Mouse (Mus musculus): ENCODE data around the gene Nt5c3b. TPM values are rescaled to one million over a fixed set of nuclear protein-coding genes. Genes with fewer than 3 reads are reported as not detected.

Gene Nt5c3b
- polyA plus RNA-seq, 1 experiment from 2014 or later = 90.2 TPM

DNA sequence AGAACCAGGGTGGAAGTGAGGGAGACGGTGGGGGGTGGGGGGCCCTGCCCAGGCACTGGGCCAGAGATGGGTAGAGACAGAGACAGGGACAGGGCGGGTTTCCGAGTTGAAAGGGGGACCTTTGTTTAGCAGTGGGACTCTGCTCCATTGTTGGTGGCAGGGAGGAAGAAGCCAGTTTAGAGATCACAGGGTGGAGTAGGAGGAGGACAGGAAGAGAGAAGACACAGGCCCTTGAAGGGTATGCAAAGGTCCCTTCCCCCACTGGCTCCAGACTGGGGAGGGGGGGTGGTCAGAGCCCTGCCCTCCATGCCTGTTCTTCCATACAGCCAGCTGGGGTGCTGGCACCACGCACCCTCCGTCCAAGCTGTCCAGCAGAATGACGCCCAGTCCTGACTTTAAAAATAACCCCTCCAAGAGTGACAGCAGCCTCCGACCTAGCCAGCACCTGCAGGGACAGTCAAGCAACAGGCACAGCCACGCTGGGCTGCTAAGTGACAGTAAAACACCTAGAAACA lies 51.6 kb downstream of the Nt5c3b start:
- peak overlapping the region; percentile 9; the same call in 1 of the 2 replicates for H3K4me3 ChIP-seq
- peak overlapping the region; percentile 32 for H3K9ac ChIP-seq
- 20% methylated on average over 8 of the region's 8 CpGs for WGBS
- peaks cover 13% of the 10 kb centered on the region for H3K36me3 ChIP-seq
- H3K4me2 ChIP-seq = peak overlapping the region; percentile 48
- H3K4me1 ChIP-seq (replicated peaks) = peaks cover 90% of the 10 kb centered on the region
- no peaks in the 10 kb centered on the region for H3K27me3 ChIP-seq
- peak; percentile 20; the same call in 1 of the 2 replicates for ATAC-seq (replicated peaks; ENCODE audit: insufficient number of reproducible peaks, insufficient read depth, low FRiP score, low read depth)
- H3K9me3 ChIP-seq (replicated peaks) = no peaks in the 10 kb centered on the region
- H3K27ac ChIP-seq = peak overlapping the region; percentile 88

DNA sequence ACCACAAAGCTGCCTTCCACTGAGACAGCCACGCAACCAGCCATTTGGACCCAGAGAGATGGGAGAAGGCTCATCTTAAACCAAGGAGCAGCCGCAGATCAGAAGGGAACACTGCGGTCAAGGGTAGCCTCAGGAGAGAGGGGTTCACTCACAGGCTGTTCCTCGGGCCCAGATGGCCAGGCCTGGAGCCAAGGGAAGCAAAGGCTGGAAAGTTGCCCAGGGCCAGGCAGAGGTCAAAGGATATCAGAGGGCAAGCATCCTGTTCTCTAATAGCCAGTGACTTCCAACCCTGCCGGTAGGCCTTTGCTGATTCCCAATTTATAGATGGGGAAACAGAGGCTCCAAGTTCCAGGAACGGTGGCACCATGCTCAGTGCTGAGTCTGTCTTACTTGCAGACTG lies 53.0 kb downstream of the Nt5c3b start:
- Histone ChIP-seq H3K4me3 (peak overlapping the region; percentile 5), H3K9me3 (replicated peaks) (no peaks in the 10 kb centered on the region), H3K27ac (peak overlapping the region; percentile 88), H3K27me3 (no peaks in the 10 kb centered on the region), H3K9ac (peak overlapping the region; percentile 19; the same call in 1 of the 2 replicates), H3K4me2 (peak overlapping the region; percentile 52), H3K36me3 (peaks cover 27% of the 10 kb centered on the region), H3K4me1 (replicated peaks) (peaks cover 76% of the 10 kb centered on the region)
- WGBS = 43% methylated on average over 6 of the region's 6 CpGs
- ATAC-seq (replicated peaks; ENCODE audit: insufficient number of reproducible peaks, insufficient read depth, low FRiP score, low read depth) = no peak

DNA sequence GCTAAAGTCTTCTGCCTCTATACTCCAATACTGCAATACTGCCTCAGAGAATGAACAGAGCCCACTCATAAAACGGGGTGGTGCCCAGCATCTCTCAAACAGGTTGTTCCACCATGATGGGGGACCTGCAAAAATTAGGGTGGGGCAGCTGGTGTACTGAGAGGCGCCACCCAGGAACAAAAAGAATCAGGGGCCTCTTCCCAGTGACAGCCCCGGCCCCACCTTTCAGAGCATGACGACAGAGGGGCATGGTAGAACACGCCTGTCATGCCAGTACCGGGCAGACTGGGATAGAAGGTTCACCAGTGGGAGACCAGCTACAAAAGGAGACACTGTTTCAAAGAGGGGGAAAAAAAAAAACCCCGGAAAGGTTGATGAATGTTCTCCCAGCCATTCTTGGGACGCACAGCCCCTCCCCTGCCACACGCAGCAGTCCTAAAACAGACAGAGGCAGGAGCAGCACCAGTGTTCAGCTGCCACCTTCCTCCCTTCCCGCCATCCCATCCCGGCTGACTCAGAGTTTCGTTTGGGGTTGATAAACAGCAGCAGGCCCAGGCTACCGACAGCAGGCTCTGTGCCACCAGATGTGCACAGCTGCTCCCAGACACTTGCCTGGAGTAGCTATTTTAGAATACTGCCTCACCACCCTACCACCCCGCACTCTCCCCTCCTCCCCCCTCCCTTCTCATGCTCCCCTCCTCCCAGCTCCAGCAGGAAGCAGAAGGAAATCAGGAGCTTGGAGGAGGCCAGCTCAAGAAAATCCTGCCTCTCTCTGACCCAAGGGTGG lies 53.8 kb downstream of the Nt5c3b start:
- H3K4me3 ChIP-seq = peak overlapping the region; percentile 5; the same call in 1 of the 2 replicates
- 23% methylated on average over 14 of the region's 14 CpGs for WGBS
- ATAC-seq (replicated peaks; ENCODE audit: insufficient number of reproducible peaks, insufficient read depth, low FRiP score, low read depth) = peak; percentile 69
- H3K27me3 ChIP-seq = no peaks in the 10 kb centered on the region
- H3K9ac ChIP-seq = peak overlapping the region; percentile 31; the same call in 1 of the 2 replicates
- peak overlapping the region; percentile 52 for H3K4me2 ChIP-seq
- H3K9me3 ChIP-seq (replicated peaks) = no peaks in the 10 kb centered on the region
- H3K27ac ChIP-seq = peak overlapping the region; percentile 88
- peaks cover 35% of the 10 kb centered on the region for H3K36me3 ChIP-seq
- H3K4me1 ChIP-seq (replicated peaks) = peaks cover 67% of the 10 kb centered on the region

DNA sequence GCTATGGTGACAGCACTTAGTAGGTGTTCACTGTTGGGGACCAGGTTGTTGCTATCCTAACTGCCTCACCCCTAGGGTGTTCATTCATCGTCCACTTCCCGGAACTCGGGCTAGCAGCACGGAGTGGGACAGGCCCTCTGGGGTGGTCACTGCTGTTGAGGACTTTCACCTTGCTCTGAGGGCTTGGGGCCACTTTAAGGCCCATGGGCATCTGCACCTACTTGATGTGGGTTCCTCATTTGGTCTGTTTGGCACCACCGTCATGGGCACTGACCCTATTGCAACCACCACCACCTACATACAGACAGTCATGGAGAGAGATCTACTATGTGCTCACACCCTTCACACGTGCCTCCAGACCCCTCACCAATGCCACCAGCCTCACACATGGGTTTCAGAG lies 54.5 kb downstream of the Nt5c3b start:
- no peaks in the 10 kb centered on the region for H3K9me3 ChIP-seq (replicated peaks)
- peak overlapping the region; percentile 88 for H3K27ac ChIP-seq
- H3K36me3 ChIP-seq = peaks cover 41% of the 10 kb centered on the region
- no peak overlapping the region; the same call in 1 of the 2 replicates for H3K4me3 ChIP-seq
- H3K4me1 ChIP-seq (replicated peaks) = peaks cover 61% of the 10 kb centered on the region
- WGBS = 84% methylated on average over 6 of the region's 6 CpGs
- no peak overlapping the region for H3K9ac ChIP-seq
- H3K4me2 ChIP-seq = 0 out of 2 replicates have a peak overlapping the region, but pooled peaks have one; percentile 52
- ATAC-seq (replicated peaks; ENCODE audit: insufficient number of reproducible peaks, insufficient read depth, low FRiP score, low read depth) = no peak
- no peaks in the 10 kb centered on the region for H3K27me3 ChIP-seq

DNA sequence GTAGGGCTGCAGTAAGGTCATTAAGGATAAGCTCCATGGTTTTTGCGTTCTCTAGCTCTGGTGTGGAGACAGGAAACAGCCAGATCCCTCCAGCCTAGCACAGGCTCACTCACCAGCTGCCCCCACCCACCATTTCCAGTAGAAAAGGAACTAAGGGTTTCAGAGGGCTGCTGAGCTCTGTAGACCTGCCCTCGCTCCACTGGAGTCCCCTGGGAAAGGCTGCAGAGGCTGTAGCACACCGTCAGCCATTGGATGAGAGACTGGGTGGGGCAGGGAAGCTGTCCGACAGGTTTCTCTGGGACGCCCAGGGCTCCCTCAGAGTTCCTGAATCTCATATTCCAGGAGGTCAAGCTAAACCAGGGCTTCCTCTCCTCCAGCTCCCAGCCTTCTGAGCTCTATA lies 55.0 kb downstream of the Nt5c3b start:
- H3K4me2 ChIP-seq = no peak overlapping the region
- no peak for ATAC-seq (replicated peaks; ENCODE audit: insufficient number of reproducible peaks, insufficient read depth, low FRiP score, low read depth)
- peak overlapping the region; percentile 88 for H3K27ac ChIP-seq
- H3K4me1 ChIP-seq (replicated peaks) = peaks cover 56% of the 10 kb centered on the region
- 53% methylated on average over 5 of the region's 5 CpGs for WGBS
- no peaks in the 10 kb centered on the region for H3K9me3 ChIP-seq (replicated peaks)
- peaks cover 45% of the 10 kb centered on the region for H3K36me3 ChIP-seq
- no peak overlapping the region for H3K4me3 ChIP-seq
- no peak overlapping the region for H3K9ac ChIP-seq
- H3K27me3 ChIP-seq = no peaks in the 10 kb centered on the region

DNA sequence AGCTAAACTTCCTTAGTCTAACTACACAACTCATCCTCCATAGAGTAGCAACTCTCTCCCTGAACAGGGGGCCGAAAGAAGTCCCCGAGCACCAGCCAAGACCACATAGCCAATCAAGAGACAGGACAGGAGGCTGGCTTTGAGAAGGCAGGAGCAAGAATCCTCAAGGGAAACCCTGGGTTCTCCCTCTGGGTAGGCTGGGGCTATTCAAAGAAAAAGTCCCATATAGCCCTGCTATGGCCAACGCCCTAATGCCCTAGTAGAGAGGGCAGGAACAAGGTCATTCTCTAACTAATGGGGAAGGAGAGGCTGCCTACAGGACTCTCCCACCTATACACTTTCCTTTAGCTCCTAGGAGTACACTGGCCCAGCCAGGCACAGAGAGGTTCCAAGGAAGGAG lies 56.6 kb downstream of the Nt5c3b start:
- H3K9ac ChIP-seq = no peak overlapping the region
- no peaks in the 10 kb centered on the region for H3K9me3 ChIP-seq (replicated peaks)
- H3K4me2 ChIP-seq = no peak overlapping the region
- H3K27ac ChIP-seq = no peak overlapping the region
- peaks cover 61% of the 10 kb centered on the region for H3K36me3 ChIP-seq
- peaks cover 41% of the 10 kb centered on the region for H3K4me1 ChIP-seq (replicated peaks)
- 85% methylated on average over 3 of the region's 3 CpGs for WGBS
- no peaks in the 10 kb centered on the region for H3K27me3 ChIP-seq
- no peak for ATAC-seq (replicated peaks; ENCODE audit: insufficient number of reproducible peaks, insufficient read depth, low FRiP score, low read depth)
- no peak overlapping the region for H3K4me3 ChIP-seq

DNA sequence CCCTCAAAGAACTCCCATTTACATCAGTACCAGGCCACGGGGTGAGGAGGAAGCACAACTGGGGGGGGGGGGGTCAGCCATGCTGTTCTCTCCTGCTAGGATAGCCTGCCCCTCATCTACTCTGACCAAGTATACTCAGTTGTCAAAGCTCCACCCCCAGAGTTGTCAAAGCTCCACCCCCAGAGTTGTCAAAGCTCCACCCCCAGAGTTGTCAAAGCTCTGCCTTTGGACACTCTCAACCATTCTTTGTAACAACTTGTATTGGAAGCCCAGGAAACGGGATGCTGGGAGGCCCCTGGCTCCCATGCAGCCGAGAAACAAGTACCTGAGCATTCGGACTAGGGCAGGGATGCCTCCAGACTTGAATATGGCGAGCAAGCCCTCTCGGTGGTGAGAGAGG lies 58.9 kb downstream of the Nt5c3b start:
- Histone ChIP-seq H3K27me3 (no peaks in the 10 kb centered on the region), H3K4me2 (no peak overlapping the region), H3K36me3 (peaks cover 82% of the 10 kb centered on the region), H3K9ac (no peak overlapping the region), H3K9me3 (replicated peaks) (no peaks in the 10 kb centered on the region), H3K4me3 (no peak overlapping the region), H3K27ac (no peak overlapping the region), H3K4me1 (replicated peaks) (peaks cover 17% of the 10 kb centered on the region)
- WGBS = 83% methylated on average over 6 of the region's 6 CpGs
- ATAC-seq (replicated peaks; ENCODE audit: insufficient number of reproducible peaks, insufficient read depth, low FRiP score, low read depth) = no peak

DNA sequence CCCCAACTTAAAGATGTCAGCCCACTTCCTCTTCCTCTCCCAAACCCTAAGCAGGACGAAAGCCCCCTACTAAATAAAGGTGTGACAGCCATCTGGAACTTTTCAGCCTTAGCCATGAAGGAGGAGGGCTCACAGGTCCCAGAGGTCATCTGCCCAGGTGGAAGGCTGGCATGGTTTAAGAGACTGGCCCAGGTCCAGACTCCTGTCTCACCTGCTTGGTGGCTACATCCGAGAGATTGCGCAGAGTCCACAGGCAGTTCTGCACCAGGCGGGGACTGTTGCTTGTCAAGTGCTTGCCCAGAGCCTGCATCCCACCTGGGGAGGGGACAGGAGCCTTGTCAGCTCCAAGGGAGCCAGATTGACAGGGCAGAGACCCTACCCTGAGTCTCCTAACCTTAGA lies 62.3 kb downstream of the Nt5c3b start:
- Histone ChIP-seq H3K9me3 (replicated peaks) (no peaks in the 10 kb centered on the region), H3K27ac (no peak overlapping the region), H3K4me1 (replicated peaks) (no peaks in the 10 kb centered on the region), H3K4me2 (no peak overlapping the region), H3K4me3 (no peak overlapping the region), H3K36me3 (peaks cover 92% of the 10 kb centered on the region), H3K9ac (no peak overlapping the region), H3K27me3 (no peaks in the 10 kb centered on the region)
- 80% methylated on average over 4 of the region's 4 CpGs for WGBS
- no peak for ATAC-seq (replicated peaks; ENCODE audit: insufficient number of reproducible peaks, insufficient read depth, low FRiP score, low read depth)

DNA sequence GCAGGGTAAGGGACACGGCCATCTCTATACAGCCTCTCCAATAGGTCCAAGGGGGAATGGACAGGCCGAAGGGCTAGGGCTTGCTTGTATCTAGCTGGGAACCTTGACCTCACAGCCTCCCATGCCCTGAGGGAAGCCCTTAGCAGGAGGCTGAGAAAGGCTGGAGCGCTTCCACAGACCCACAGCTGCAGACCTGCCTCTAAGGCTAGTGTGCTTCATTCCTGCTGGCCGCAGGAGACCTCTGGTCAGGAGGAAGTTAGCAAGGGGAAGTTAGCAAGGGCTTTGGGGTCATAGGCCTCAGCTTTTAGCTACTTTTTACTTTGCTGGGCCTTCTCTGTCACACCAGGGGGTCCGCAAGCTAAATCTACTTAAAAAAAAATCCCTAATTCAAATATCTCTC lies 63.2 kb downstream of the Nt5c3b start:
- Histone ChIP-seq H3K27me3 (no peaks in the 10 kb centered on the region), H3K4me1 (replicated peaks) (no peaks in the 10 kb centered on the region), H3K4me2 (no peak overlapping the region), H3K9ac (no peak overlapping the region), H3K4me3 (no peak overlapping the region), H3K27ac (no peak overlapping the region), H3K36me3 (peaks cover 92% of the 10 kb centered on the region), H3K9me3 (replicated peaks) (no peaks in the 10 kb centered on the region)
- 87% methylated on average over 5 of the region's 5 CpGs for WGBS
- ATAC-seq (replicated peaks; ENCODE audit: insufficient number of reproducible peaks, insufficient read depth, low FRiP score, low read depth) = no peak

DNA sequence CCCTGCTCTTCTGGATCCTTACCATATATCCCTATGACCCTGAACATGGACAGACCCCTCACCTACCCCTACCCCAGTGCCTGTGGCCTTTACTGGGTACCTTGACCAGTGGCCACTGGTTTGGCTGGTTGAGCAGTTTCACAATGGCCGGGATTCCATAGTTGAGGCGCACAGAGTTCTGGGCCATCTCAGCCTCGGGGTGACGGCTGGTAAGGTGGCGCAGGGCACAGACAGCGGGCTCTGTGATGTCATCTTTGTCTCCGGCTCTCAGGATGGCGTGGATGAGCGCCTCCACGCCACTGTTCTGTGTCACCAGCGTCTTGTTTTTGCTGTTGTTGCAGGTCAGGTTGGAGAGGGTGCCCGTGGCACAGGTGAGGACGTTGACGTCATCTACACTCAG lies 63.6 kb downstream of the Nt5c3b start:
- ATAC-seq (replicated peaks; ENCODE audit: insufficient number of reproducible peaks, insufficient read depth, low FRiP score, low read depth) = no peak
- peaks cover 92% of the 10 kb centered on the region for H3K36me3 ChIP-seq
- no peaks in the 10 kb centered on the region for H3K4me1 ChIP-seq (replicated peaks)
- 91% methylated on average over 14 of the region's 14 CpGs for WGBS
- no peak overlapping the region for H3K9ac ChIP-seq
- H3K9me3 ChIP-seq (replicated peaks) = no peaks in the 10 kb centered on the region
- H3K4me2 ChIP-seq = no peak overlapping the region
- no peak overlapping the region for H3K27ac ChIP-seq
- H3K4me3 ChIP-seq = no peak overlapping the region
- H3K27me3 ChIP-seq = no peaks in the 10 kb centered on the region

DNA sequence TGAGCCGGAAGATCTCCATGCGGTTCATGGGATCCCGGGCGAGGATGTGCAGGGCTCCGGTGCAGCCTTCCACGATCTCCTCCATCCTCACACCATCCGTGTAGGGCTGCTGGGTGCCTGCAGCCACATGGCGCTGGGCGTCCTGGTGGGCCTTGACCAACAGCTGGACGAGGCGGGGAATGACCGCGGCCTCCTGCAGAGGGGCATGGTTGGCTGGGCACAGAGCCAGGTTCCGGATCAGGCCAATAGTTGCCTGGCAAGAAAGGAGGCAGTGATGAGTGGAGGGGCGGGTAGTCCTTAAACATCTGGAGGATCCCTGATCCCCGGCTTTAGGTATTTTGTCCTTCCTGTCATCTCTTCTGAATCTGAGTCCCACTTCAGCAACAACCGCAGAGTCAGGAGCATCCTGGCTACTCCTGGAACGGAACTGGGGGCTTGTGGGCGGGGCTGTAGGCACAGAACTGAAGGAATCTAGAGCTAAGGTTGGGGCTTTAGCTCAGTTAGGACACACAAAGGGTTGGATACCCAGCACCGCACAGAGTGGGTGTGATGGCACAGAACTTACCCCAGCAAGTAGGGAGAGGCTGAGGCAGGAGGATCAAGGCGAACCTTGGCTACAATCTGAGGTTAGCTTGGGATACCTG lies 64.7 kb downstream of the Nt5c3b start:
- ATAC-seq (replicated peaks; ENCODE audit: insufficient number of reproducible peaks, insufficient read depth, low FRiP score, low read depth) = no peak
- Histone ChIP-seq H3K36me3 (peaks cover 93% of the 10 kb centered on the region), H3K4me3 (no peak overlapping the region), H3K9ac (no peak overlapping the region), H3K4me1 (replicated peaks) (no peaks in the 10 kb centered on the region), H3K27me3 (no peaks in the 10 kb centered on the region), H3K9me3 (replicated peaks) (no peaks in the 10 kb centered on the region), H3K4me2 (no peak overlapping the region), H3K27ac (no peak overlapping the region; the same call in 1 of the 2 replicates)
- WGBS = 90% methylated on average over 21 of the region's 21 CpGs

All from heart, embryonic 15.5 days (tissue).